Mouse (Mus musculus): ENCODE measurements around the gene Hist1h2ai. TPM values are rescaled to one million over a fixed set of nuclear protein-coding genes. Genes with fewer than 3 reads are reported as not detected.

The Hist1h2ai gene
- total RNA-seq, 2 experiments from 2014 or later = 8.2 to 48.5 TPM

DNA sequence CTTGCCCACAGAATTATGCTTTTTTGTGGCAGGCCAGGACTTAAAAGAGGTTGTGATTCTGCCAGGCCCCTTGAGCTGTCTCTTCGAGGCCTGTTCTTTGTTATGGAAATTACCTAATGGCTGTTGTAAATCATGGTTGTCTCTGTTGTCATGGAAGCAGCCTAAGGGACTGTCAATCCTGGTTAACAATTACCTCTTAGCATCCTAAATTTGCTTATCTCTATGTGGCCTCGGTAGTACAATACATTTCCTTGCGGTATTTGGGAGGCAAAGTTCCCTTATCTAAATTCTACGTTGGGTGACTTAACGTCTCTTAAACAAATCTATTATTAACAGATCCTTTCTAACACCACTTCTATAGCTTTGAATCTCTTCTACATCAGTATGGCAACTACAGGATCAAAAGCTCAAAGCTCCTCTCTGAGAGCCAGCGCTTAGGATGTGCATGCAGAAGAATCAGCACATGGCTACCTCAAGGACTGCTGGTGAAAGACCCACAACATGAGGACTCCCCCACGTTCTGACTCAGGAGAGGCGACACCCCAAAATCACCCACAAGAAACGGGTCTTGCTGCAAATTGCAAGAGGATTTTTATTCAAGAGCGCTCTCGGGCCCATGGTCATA is 11.8 kb downstream of the Hist1h2ai start:
- DNase-seq (ENCODE audit: low spot score in 2 of 2) = no peak

DNA sequence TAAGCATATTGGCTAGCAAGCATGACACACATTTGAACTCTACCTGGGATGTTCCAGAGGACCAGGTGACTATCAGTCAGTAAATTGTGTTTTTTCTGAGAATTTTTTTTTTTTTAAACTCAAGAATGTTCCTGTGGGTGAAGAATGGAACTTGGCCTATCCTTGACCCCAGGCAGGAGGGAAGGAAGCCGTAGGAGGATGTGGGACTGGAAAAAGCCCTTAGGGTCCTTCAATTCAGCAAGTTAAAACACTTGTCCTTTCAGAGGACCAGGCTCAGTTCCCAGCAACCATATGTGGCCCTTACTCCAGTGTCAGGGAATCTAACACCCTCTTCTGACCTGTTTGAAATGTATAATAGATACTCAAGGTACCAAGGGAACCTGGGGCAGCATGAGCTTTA is 13.3 kb downstream of the Hist1h2ai start:
- DNase-seq (ENCODE audit: low spot score in 2 of 2) = no peak

DNA sequence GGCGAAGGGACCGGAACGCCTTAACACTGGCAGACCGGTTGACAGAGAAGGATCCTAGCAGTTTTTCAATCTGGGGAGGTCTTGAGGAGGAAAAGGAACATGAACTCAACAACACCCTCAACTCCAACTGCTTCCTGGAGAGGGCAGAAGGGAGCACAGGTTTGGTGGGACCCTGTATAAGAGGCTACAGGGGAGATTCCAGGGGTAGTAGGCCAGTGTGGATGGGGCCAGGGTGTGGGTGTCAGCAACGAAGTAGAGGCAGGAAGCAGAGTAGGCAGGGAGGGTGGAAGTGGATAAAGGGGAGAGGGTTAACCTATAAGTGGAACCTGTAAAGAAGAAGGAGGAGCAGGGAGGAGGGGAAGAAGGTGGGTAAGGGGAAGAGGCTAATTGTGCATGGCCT is 17.2 kb downstream of the Hist1h2ai start:
- no peak for DNase-seq (ENCODE audit: low spot score in 2 of 2)

DNA sequence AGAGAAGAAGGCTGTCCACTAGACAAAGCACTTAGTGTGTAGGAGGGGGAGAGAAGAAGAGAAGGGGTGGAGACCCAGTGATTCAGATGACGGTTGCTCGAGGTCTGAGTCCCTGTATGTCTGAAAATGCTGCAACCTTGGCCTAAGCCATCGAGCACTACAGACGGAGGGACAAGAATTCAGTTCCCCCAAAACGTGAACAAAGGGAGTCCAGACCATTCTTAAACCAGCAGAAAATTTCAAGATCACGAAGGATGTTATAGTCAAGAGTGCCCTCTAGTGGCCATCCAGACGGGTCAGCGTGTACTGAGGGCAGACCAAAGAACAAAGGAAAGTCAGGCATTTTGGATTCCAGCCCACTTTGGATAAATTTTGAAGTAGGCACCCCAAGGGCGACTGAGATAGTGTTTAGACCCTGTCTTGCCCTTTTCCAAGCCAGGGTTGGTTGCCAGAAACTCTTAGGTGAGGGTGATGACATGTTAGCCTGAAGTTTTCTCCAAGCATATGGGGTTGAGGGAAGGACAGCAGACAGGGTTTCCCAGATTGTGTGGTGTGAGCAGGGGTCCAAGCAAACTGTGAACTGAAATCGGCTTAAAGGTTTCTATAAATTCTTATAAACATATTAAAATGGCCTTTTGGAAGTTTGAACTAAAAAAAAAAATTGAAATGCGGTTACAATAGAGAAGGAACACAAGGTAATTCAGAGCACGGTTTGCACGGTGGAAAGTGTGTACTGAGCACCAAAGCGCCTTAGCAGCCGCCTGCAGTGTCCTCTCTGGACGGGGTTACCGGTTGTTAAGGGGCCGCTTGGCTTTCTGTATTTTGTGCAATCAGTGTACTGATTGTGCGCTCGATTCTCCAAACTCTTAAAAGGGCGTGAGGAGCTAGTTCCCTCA is 18.0 kb downstream of the Hist1h2ai start:
- DNase-seq (ENCODE audit: low spot score in 2 of 2) = peak; percentile 56 to 81

DNA sequence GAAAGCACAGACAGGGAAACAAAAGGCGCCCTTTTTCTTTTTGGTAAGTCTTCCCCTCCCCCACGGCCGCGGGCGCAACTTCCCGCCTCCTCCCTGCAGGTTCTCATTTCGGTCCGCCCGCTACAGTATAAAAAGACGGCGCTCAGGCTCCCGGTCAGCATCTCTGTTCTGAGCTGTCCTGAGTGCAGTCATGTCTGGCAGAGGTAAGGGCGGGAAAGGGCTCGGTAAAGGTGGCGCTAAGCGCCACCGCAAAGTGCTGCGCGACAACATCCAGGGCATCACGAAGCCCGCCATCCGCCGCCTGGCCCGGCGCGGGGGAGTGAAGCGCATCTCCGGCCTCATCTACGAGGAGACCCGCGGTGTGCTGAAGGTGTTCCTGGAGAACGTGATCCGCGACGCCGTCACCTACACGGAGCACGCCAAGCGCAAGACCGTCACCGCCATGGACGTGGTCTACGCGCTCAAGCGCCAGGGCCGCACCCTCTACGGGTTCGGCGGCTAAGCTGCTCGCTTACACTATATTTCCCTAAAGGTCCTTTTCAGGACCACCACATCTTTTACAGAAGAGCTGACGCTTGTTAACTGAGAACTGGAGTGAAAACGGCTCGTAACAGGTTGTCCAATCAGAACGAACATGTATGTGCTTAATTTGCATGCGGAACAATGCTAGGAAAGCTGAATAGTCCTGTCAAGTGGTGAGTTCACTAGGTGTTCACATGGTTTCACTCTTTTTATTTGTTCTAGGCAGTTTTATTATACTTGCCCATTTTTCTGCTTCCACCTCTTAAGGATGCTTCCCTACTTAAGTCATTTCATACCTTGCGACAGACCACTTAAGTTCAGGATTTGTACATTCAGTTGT is 18.9 kb downstream of the Hist1h2ai start, which contains the start of gene Hist1h4j:
Hist1h4j (plus strand) TSS at position 159 of the 862 bp plus-strand sequence.
- DNase-seq (ENCODE audit: low spot score in 2 of 2) = peak; percentile 67 to 82

DNA sequence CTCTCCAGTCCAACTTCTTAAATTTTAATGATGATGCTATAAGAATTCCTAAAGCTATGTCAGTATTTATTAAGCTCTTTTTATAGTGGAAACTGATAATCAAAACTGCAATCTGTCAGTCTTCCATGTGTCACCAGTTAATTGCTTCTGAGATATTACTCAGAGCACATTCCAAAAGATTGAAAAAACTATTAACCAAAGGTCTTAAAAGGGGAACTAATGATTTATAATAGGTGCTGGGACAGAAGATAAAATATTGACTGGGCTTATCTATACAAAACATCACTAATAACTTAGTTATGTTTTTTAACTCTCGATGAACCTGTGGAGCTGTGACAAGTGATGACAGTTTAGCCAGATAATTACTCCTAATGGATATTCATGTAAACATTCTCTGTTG is 28.8 kb downstream of the Hist1h2ai start:
- DNase-seq (ENCODE audit: low spot score in 2 of 2) = no peak

DNA sequence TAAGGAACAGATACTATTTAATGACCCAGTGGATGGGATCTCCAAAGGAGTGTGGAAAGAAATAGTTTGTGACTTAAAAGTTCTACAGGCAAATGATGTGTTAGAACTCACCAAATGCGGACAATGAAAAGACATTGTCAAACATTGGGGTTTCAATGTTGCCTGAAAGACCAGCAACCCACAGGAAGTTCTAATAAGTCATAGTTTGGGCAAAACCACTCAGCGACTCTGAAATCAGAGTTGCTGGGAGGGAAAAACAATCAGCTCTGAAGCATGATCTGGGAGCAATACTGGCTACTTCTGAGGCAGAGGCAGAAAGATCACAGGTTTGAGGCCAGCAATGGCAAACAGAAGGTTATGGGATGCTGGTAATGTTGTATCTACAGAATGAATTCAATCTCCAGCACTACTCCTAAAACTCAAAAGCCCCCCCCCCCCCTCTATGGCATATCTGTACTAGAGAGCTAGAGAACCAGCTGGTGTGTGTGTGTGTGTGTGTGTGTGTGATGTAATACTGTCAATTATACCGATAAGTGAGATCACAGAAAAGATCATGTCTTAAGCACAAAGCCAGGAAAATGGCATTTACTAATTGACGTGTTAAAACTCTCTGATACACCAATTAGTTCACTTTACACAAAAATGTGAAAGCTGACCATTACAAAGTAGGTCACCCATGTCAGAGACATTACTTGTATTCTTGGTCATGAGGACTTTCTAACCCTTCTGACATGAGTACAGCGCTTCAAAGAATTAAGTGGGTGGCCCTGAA is 33.4 kb downstream of the Hist1h2ai start:
- DNase-seq (ENCODE audit: low spot score in 2 of 2) = no peak

DNA sequence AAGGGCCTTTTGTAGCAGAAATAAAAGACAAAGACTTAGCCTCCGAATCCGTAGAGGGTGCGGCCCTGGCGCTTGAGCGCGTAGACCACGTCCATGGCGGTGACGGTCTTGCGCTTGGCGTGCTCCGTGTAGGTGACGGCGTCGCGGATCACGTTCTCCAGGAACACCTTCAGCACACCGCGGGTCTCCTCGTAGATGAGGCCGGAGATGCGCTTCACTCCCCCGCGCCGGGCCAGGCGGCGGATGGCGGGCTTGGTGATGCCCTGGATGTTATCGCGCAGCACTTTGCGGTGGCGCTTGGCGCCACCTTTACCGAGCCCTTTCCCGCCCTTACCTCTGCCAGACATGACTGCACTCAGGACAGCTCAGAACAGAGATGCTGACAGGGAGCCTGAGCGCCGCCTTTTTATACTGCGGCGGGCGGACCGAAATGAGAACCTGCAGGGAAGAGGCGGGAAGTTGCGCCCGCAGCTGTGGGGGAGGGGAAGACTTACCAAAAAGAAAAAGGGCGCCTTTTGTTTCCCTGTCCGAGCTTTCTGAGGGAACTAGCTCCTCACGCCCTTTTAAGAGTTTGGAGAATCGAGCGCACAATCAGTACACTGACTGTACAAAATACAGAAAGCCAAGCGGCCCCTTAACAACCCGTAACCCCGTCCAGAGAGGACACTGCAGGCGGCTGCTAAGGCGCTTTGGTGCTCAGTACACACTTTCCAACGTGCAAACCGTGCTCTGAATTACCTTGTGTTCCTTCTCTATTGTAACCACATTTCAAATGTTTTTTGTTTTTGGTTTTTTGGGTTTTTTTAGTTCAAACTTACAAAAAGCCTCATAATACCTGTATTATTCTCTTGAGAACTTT is 34.2 kb downstream of the Hist1h2ai start, which contains the start of gene Hist1h4k:
Hist1h4k (minus strand) TSS at position 347 of the 859 bp plus-strand sequence.
- peak; percentile 89 to 93 for DNase-seq (ENCODE audit: low spot score in 2 of 2)

DNA sequence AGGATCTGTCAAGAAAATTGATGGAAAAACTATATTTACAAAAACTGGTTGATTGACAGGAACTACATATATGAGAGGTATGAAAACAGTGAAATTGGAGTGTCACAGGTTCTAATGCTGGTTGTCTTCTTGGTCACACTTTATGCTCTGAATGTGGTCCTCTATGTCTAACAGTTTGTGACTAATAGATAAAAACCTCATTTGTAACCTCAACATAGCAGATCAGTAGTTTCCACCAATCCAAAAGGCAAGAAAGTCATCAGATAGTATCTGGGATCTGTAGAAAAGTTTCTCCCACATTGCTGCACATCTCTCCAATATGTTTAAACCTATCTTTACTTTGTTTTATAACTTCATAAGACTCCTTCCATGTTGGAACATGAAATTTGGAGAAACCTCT is 35.2 kb downstream of the Hist1h2ai start:
- no peak for DNase-seq (ENCODE audit: low spot score in 2 of 2)

DNA sequence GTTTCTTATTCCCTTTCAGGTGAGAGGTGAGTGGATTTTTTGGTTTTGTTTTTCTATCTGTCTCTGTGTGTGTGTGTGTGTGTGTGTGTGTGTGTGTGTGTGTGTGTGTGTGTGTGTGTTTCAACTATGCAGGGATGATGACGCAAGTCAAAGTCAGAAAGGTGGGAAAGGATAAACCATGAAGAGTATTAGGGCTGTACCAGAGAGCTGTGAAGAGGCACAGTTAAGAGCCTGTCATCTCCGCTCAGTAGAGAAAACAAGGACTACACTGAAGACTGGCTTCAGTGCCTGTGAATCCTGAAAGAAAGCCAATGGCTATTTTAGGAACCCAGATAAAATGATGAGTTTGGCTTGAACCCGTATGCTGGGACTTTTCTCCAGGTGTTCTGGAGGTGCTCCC is 35.6 kb downstream of the Hist1h2ai start:
- DNase-seq (ENCODE audit: low spot score in 2 of 2) = no peak

DNA sequence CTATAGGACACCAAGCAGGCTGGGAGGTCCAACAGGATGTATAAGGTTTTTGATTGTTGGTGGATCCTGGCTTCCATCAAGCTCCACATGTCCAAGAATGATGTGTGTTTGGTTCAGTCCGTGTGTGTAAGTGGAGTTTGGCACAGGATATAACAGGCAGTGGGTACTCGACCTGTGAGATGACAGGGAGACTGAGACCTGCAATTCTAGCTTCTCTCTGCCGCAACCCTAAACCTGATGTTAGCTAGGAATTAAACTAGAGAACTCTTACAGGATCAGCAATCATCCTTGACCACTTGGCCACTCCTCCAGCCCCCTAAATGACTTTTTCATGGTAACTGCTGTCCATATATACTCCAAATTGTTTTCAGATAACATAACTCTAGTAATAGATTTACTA is 36.1 kb downstream of the Hist1h2ai start:
- DNase-seq (ENCODE audit: low spot score in 2 of 2) = no peak

DNA sequence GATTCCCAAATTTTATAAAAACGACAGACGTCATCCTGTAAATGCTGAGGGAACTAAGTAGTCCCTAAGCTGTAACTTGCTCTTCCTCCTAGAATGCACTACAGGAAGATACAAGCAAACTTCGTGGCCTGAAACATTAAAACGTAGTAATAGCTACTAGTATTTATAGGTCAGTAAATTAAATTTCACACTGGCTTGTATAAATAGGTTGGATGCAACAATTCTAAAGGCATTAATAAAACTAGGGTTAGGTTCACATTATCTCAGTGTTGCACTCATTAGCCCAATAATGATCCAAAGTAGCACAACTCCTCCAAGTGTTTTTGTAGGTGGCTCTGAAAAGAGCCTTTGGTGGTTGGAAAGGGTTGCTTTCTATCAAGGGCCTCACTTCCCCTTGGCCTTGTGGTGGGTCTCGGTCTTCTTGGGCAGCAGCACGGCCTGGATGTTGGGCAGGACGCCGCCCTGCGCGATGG is 36.9 kb downstream of the Hist1h2ai start:
- no peak for DNase-seq (ENCODE audit: low spot score in 2 of 2)

DNA sequence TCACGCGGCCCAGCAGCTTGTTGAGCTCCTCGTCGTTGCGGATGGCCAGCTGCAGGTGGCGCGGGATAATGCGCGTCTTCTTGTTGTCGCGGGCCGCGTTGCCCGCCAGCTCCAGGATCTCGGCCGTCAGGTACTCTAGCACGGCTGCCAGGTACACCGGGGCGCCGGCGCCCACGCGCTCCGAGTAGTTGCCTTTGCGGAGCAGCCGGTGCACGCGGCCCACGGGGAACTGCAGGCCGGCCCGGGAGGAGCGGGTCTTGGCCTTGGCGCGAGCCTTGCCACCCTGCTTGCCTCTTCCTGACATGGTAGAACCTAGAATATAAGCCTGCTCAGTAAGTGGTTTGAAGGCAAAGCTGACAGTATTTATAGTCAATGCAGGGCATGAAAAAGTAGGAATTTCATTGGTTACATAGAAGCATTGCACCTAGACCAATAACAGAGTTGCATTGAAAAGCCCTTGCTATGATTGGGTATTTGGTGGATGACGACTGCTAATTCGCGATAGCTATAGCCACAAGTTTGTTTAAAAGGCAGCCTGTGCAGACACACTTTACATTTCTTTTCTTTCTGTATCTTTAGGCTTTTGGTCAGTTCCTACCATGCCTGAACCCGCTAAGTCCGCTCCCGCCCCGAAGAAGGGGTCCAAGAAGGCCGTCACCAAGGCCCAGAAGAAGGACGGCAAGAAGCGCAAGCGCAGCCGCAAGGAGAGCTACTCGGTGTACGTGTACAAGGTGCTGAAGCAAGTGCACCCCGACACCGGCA is 37.5 kb downstream of the Hist1h2ai start, which contains the start of the genes Hist1h2ak and Hist1h2bn:
Hist1h2ak (minus strand) TSS at position 304 of the 762 bp plus-strand sequence.
Hist1h2bn (plus strand) TSS at position 600 of the 762 bp plus-strand sequence.
- DNase-seq (ENCODE audit: low spot score in 2 of 2) = peak; percentile 74 to 91

DNA sequence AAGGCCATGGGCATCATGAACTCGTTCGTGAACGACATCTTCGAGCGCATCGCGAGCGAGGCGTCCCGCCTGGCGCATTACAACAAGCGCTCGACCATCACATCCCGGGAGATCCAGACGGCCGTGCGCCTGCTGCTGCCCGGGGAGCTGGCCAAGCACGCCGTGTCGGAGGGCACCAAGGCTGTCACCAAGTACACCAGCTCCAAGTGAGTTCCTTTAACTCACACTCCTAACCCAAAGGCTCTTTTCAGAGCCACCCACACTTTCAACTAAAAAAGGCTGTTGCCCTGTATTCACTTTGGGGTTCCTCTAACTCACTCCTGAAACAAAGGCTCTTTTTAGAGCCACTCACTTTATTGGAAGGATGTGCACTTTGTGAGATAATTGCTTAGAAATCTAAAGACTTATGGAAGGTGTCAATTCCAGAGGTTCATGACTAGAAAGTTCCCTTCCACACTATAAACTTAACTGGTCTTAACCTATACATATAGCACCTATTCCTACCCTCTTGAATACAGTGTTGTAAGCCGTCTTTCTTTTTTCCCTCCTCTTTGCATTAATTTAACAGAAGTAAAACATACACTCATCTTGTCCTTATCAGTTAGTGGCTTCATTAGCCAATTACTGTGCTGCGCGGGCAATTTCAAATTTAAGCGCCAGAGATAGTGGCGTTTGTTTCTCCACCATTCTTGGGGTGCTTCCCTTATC is 38.2 kb downstream of the Hist1h2ai start:
- peak in 1 of 2 experiments; percentile 27 for DNase-seq (ENCODE audit: low spot score in 2 of 2)

DNA sequence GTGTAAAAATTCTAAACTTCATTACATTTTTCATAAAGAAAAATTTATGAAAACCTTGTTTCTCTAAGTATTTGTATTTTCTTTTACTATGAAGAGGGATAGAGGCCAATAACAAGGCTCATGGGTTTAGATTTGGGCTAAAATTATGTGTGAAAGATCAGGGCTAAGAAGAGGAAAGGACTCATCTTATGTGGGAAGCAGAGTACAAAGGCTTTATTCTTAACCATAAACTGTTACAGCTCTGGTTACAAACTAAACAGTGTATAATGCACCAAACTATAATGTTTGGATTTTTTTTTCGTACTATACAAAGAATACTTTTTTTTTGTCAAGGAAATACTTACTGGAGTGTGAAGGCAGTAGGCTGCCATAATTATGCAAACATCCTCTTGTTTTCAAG is 39.5 kb downstream of the Hist1h2ai start:
- no peak for DNase-seq (ENCODE audit: low spot score in 2 of 2)

All from layer of hippocampus, adult 18-20 months (tissue).